Mouse (Mus musculus) megakaryocyte, embryonic 14.5 days (primary cell): ENCODE measurements around the gene Zdhhc1. TPM values are rescaled to one million over a fixed set of nuclear protein-coding genes. Genes with fewer than 3 reads are reported as not detected.

ENCODE experiments used
- H3K27me3 ChIP-seq: replicated peaks from 2 replicates; pipeline ENCODE3; 2012; ENCODE audit warnings: inconsistent platforms
- H3K36me3 ChIP-seq: replicated peaks from 2 replicates; pipeline ENCODE3; 2012; ENCODE audit warnings: low read length, inconsistent platforms, mixed read lengths
- H3K4me1 ChIP-seq: 2 replicates; pipeline ENCODE4 v1.6.1; 2012; ENCODE audit warnings: inconsistent platforms
- H3K4me3 ChIP-seq: replicated peaks from 2 replicates; pipeline ENCODE3; 2012; ENCODE audit warnings: moderate library complexity, mild to moderate bottlenecking, inconsistent platforms
- H3K9me3 ChIP-seq: 2 replicates; pipeline ENCODE4 v1.6.1; 2012; ENCODE audit warnings: inconsistent platforms
- FLI1 ChIP-seq: IDR thresholded peaks from 2 replicates; pipeline ENCODE4 v1.6.1; 2012; ENCODE audit warnings: low read length, inconsistent platforms, mixed read lengths
- GATA1 ChIP-seq: IDR thresholded peaks from 3 replicates; pipeline ENCODE4 v1.6.1; 2012; ENCODE audit warnings: mixed read lengths, low read length, inconsistent platforms, borderline replicate concordance
- polyA plus RNA-seq: library from polyadenylated mRNA; stranded (reverse); fragments of >175 nt; gene quantifications from 2 replicates; pipeline ENCODE4 v1.2.3, GENCODE M21; 2012; ENCODE audit warnings: low replicate concordance; ENCODE audit not compliant: insufficient read depth

Zdhhc1 gene
- polyA plus RNA-seq, 1 experiment, result 9.0 TPM

- Histone ChIP-seq H3K36me3 (peaks cover 12% of the 10 kb centered on the region), H3K4me1 (peaks cover 38% of the 10 kb centered on the region), H3K27me3 (peaks cover 72% of the 10 kb centered on the region), H3K4me3 (no peak overlapping the region), H3K9me3 (no peaks in the 10 kb centered on the region)
- TF ChIP-seq FLI1 (no peak), GATA1 (no peak)
These were observed 24.2 kb downstream of the Zdhhc1 start for GRCm38 (mm10) chr8:105472414-105472932.

- H3K27me3 ChIP-seq, result peaks cover 73% of the 10 kb centered on the region
- no peaks in the 10 kb centered on the region for H3K9me3 ChIP-seq
- TF ChIP-seq FLI1 (no peak), GATA1 (no peak)
- H3K36me3 ChIP-seq, result peaks cover 12% of the 10 kb centered on the region
- peaks cover 32% of the 10 kb centered on the region for H3K4me1 ChIP-seq
- H3K4me3 ChIP-seq, result peak within 1 kb of the TSS; percentile 82
These were observed 25.2 kb downstream of the Zdhhc1 start, which contains the start of gene Tppp3 for GRCm38 (mm10) chr8:105471314-105472015. Gene Tppp3, minus strand, starts transcription at chr8:105471526.

GRCm38 (mm10) chr8:105470681-105471313 lies 25.9 kb downstream of the Zdhhc1 start:
- Histone ChIP-seq H3K27me3 (peaks cover 74% of the 10 kb centered on the region), H3K36me3 (peaks cover 9% of the 10 kb centered on the region), H3K4me3 (peak overlapping the region; percentile 82), H3K9me3 (no peaks in the 10 kb centered on the region), H3K4me1 (peaks cover 32% of the 10 kb centered on the region)
- no peak for TF ChIP-seq FLI1
- no peak for TF ChIP-seq GATA1

GRCm38 (mm10) chr8:105470262-105470661 lies 26.4 kb downstream of the Zdhhc1 start:
- peaks cover 6% of the 10 kb centered on the region for H3K36me3 ChIP-seq
- no peak overlapping the region for H3K4me3 ChIP-seq
- peaks cover 31% of the 10 kb centered on the region for H3K4me1 ChIP-seq
- no peaks in the 10 kb centered on the region for H3K9me3 ChIP-seq
- H3K27me3 ChIP-seq, result peaks cover 77% of the 10 kb centered on the region
- TF ChIP-seq FLI1 (no peak), GATA1 (no peak)

- no peak for TF ChIP-seq GATA1
- TF ChIP-seq FLI1, result no peak
- no peaks in the 10 kb centered on the region for H3K9me3 ChIP-seq
- peaks cover 6% of the 10 kb centered on the region for H3K36me3 ChIP-seq
- H3K4me3 ChIP-seq, result no peak overlapping the region
- peaks cover 28% of the 10 kb centered on the region for H3K4me1 ChIP-seq
- H3K27me3 ChIP-seq, result peaks cover 79% of the 10 kb centered on the region
These were observed 26.9 kb downstream of the Zdhhc1 start for GRCm38 (mm10) chr8:105469816-105470215.

GRCm38 (mm10) chr8:105469041-105469695 lies 27.5 kb downstream of the Zdhhc1 start:
- Histone ChIP-seq H3K9me3 (no peaks in the 10 kb centered on the region), H3K4me3 (no peak overlapping the region), H3K4me1 (peaks cover 27% of the 10 kb centered on the region), H3K36me3 (peaks cover 6% of the 10 kb centered on the region), H3K27me3 (peaks cover 85% of the 10 kb centered on the region)
- no peak for TF ChIP-seq GATA1
- no peak for TF ChIP-seq FLI1

- peaks cover 20% of the 10 kb centered on the region for H3K4me1 ChIP-seq
- H3K36me3 ChIP-seq, result peaks cover 4% of the 10 kb centered on the region
- H3K9me3 ChIP-seq, result no peaks in the 10 kb centered on the region
- H3K27me3 ChIP-seq, result peaks cover 86% of the 10 kb centered on the region
- no peak for TF ChIP-seq FLI1
- no peak for TF ChIP-seq GATA1
- H3K4me3 ChIP-seq, result no peak overlapping the region
These were observed 28.5 kb downstream of the Zdhhc1 start for GRCm38 (mm10) chr8:105468002-105468720.

GRCm38 (mm10) chr8:105467396-105467985 lies 29.2 kb downstream of the Zdhhc1 start:
- H3K36me3 ChIP-seq, result no peaks in the 10 kb centered on the region
- H3K4me1 ChIP-seq, result peaks cover 20% of the 10 kb centered on the region
- H3K4me3 ChIP-seq, result no peak overlapping the region
- no peaks in the 10 kb centered on the region for H3K9me3 ChIP-seq
- no peak for TF ChIP-seq FLI1
- no peak for TF ChIP-seq GATA1
- peaks cover 83% of the 10 kb centered on the region for H3K27me3 ChIP-seq
